Mouse (Mus musculus) liver, postnatal 0 days (tissue): ENCODE data around the gene Dhx30.

Experiments used
- CTCF ChIP-seq: sonication (generic); IDR thresholded peaks from 2 replicates; pipeline ENCODE4 v1.5.1; 2016; ENCODE audit warnings: antibody characterized with exemption, low read depth
- EP300 ChIP-seq: IDR thresholded peaks from 2 replicates; pipeline ENCODE4 v1.6.1; 2016; ENCODE audit warnings: antibody characterized with exemption, low read depth, mild to moderate bottlenecking

DNA sequence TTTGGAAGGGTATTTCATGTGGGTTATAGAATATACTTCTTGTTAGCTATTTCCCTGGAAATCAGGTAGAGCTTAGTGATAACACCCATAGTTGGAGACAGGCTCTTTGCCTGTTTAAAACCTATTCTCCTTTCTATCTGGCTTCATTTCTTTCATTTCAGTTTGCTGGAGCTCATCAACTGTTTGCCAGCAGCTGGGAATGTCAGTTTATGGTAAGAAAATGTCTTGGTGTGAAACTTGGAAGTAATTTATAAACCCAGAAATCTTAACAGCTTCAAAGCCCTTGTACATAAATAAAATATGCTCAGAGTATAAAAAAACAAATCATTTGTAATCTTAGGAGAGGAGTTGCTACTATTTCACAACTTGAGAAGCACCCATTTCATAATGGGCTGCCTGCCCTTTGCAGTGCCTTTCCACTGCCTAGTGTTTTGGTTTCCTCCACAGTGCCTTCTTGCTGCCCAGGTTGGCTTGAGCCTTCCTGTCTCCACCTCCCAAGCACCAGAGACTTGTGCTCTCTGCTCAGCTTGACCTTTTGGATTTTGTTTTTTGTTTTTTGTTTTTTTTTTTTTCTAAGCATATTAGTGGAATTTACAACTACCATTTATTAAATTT, 71.8 kb downstream of the Dhx30 start:
- no peak for TF ChIP-seq CTCF
- TF ChIP-seq EP300 = no peak
